Mouse (Mus musculus) brown adipose tissue, adult 24 weeks (tissue): ENCODE results near the gene Phlpp1. TPM values are rescaled to one million over a fixed set of nuclear protein-coding genes. Genes with fewer than 3 reads are reported as not detected.

Experiments
- H3K27ac ChIP-seq: fragments of 200-500 bp; replicated peaks from 2 replicates; pipeline ENCODE4 v1.5.1; 2012; ENCODE audit warnings: low read depth, mild to moderate bottlenecking, low read length
- H3K4me1 ChIP-seq: fragments of 200-500 bp; 2 replicates; pipeline ENCODE4 v1.6.1; 2012; ENCODE audit warnings: low read length, mixed read lengths; ENCODE audit not compliant: control insufficient read depth, insufficient read depth, insufficient read length
- H3K4me3 ChIP-seq: fragments of 200-500 bp; 2 replicates; pipeline ENCODE4 v1.5.1; 2012; ENCODE audit warnings: low read depth, mild to moderate bottlenecking, low read length, moderate library complexity; ENCODE audit not compliant: insufficient read depth
- polyA plus RNA-seq: library from polyadenylated mRNA; stranded (reverse); fragments of >200 nt; gene quantifications from 2 replicates; pipeline ENCODE4 v1.2.4, GENCODE M21; 2012; ENCODE audit not compliant: missing spikeins, insufficient read depth, insufficient read length

Gene Phlpp1
- 5.9 and 7.5 TPM in 2 replicates for polyA plus RNA-seq

- peak within 1 kb of the TSS; percentile 94 for H3K4me3 ChIP-seq
- H3K27ac ChIP-seq, result peak within 1 kb of the TSS; percentile 91
- peaks cover 2% of the 10 kb centered on the region for H3K4me1 ChIP-seq
Observed at GRCm38 (mm10) chr1:106171241-106172220, at the start of gene Phlpp1. Gene Phlpp1, plus strand, starts transcription at chr1:106171752.

GRCm38 (mm10) chr1:106126601-106127000 lies 45.0 kb upstream of the Phlpp1 start:
- H3K27ac ChIP-seq, result no peak overlapping the region
- no peaks in the 10 kb centered on the region for H3K4me1 ChIP-seq
- no peak overlapping the region for H3K4me3 ChIP-seq

GRCm38 (mm10) chr1:106131697-106132349 lies 39.7 kb upstream of the Phlpp1 start:
- Histone ChIP-seq H3K27ac (no peak overlapping the region), H3K4me1 (no peaks in the 10 kb centered on the region; the same call in none of the 2 replicates), H3K4me3 (no peak overlapping the region)

- no peaks in the 10 kb centered on the region; the same call in none of the 2 replicates for H3K4me1 ChIP-seq
- H3K27ac ChIP-seq, result no peak overlapping the region
- H3K4me3 ChIP-seq, result no peak overlapping the region
Observed at GRCm38 (mm10) chr1:106132350-106132700, 39.2 kb upstream of the Phlpp1 start.

GRCm38 (mm10) chr1:106138691-106139090 lies 32.9 kb upstream of the Phlpp1 start:
- Histone ChIP-seq H3K27ac (no peak overlapping the region), H3K4me3 (no peak overlapping the region), H3K4me1 (no peaks in the 10 kb centered on the region)

GRCm38 (mm10) chr1:106139137-106139536 lies 32.4 kb upstream of the Phlpp1 start:
- H3K4me1 ChIP-seq, result no peaks in the 10 kb centered on the region
- H3K27ac ChIP-seq, result no peak overlapping the region
- H3K4me3 ChIP-seq, result no peak overlapping the region

- Histone ChIP-seq H3K4me1 (no peaks in the 10 kb centered on the region), H3K27ac (no peak overlapping the region), H3K4me3 (no peak overlapping the region)
Observed at GRCm38 (mm10) chr1:106142010-106142409, 29.5 kb upstream of the Phlpp1 start.

GRCm38 (mm10) chr1:106144534-106144933 lies 27.0 kb upstream of the Phlpp1 start:
- no peak overlapping the region for H3K4me3 ChIP-seq
- no peaks in the 10 kb centered on the region for H3K4me1 ChIP-seq
- no peak overlapping the region for H3K27ac ChIP-seq

- Histone ChIP-seq H3K27ac (no peak overlapping the region), H3K4me3 (no peak overlapping the region), H3K4me1 (no peaks in the 10 kb centered on the region)
Observed at GRCm38 (mm10) chr1:106145055-106145454, 26.5 kb upstream of the Phlpp1 start.

GRCm38 (mm10) chr1:106145565-106146190 lies 25.9 kb upstream of the Phlpp1 start:
- H3K4me3 ChIP-seq, result no peak overlapping the region
- H3K4me1 ChIP-seq, result no peaks in the 10 kb centered on the region

GRCm38 (mm10) chr1:106148386-106149380 lies 22.9 kb upstream of the Phlpp1 start:
- Histone ChIP-seq H3K27ac (no peak overlapping the region), H3K4me3 (no peak overlapping the region), H3K4me1 (no peaks in the 10 kb centered on the region)

More at GRCm38 (mm10) chr1:106145565-106146190, 25.9 kb upstream of the Phlpp1 start:
- H3K27ac ChIP-seq, result no peak overlapping the region

- H3K4me1 ChIP-seq, result no peaks in the 10 kb centered on the region
- no peak overlapping the region for H3K4me3 ChIP-seq
- no peak overlapping the region for H3K27ac ChIP-seq
Observed at GRCm38 (mm10) chr1:106151846-106152245, 19.7 kb upstream of the Phlpp1 start.

- Histone ChIP-seq H3K27ac (no peak overlapping the region), H3K4me3 (no peak overlapping the region), H3K4me1 (no peaks in the 10 kb centered on the region)
Observed at GRCm38 (mm10) chr1:106152742-106153141, 18.8 kb upstream of the Phlpp1 start.

GRCm38 (mm10) chr1:106154590-106154989 lies 17.0 kb upstream of the Phlpp1 start:
- no peak overlapping the region for H3K27ac ChIP-seq
- H3K4me1 ChIP-seq, result no peaks in the 10 kb centered on the region
- no peak overlapping the region for H3K4me3 ChIP-seq
